In genomic region chr2:174701351-174701750, GRCm38 (mm10) we compare ENCODE assay signal across 27 mouse cellular contexts. TPM values are rescaled to one million over a fixed set of nuclear protein-coding genes. Genes with fewer than 3 reads are reported as not detected.
DNase-seq lines count a peak whose midpoint lies in the region; ATAC-seq lines count a peak whose summit lies in the region.
"Had no signal": no experiment of that assay in that cellular context is flagged by ENCODE, and none has a peak within 500 bp of the region (broad histone marks: within the 10 kb centered on the region; RNA-seq: fewer than 3 reads in every experiment).

No protein-coding gene starts in this region.

- H3K4me1 ChIP-seq in hindbrain, embryonic 14.5 days (replicated peaks; ENCODE audit: control insufficient read depth, insufficient read depth, low read length) = peaks cover 11% of the 10 kb centered on the region
- H3K4me1 ChIP-seq in hindbrain, embryonic 10.5 days (replicated peaks) = no peaks in the 10 kb centered on the region
- no peaks in the 10 kb centered on the region for H3K4me1 ChIP-seq in limb, embryonic 10.5 days
- H3K4me1 ChIP-seq: embryonic facial prominence, embryonic 15.5 days; intestine, embryonic 15.5 days; limb, embryonic 13.5 days; liver, embryonic 12.5 days; midbrain, embryonic 12.5 days had no signal

- 54% methylated on average over 8 of the region's 8 CpGs for WGBS in hindbrain, embryonic 14.5 days
- 86% methylated on average over 8 of the region's 8 CpGs for WGBS in hindbrain, embryonic 10.5 days
- 83% methylated on average over 8 of the region's 8 CpGs for WGBS in limb, embryonic 10.5 days

- H3K27ac ChIP-seq in hindbrain, embryonic 14.5 days = peak overlapping the region; percentile 11; the same call in 1 of the 2 replicates
- H3K27ac ChIP-seq in hindbrain, embryonic 10.5 days = no peak overlapping the region
- no peak overlapping the region for H3K27ac ChIP-seq in limb, embryonic 10.5 days
- H3K27ac ChIP-seq: embryonic facial prominence, embryonic 15.5 days; gastrocnemius, adult 2 months; intestine, embryonic 15.5 days; limb, embryonic 13.5 days; liver, embryonic 12.5 days; midbrain, embryonic 12.5 days had no signal

- ATAC-seq in hindbrain, embryonic 14.5 days (ENCODE audit: low FRiP score) = no peak
- ATAC-seq: intestine, embryonic 15.5 days; liver, embryonic 12.5 days had no signal

- no peak for DNase-seq in hindbrain, embryonic 14.5 days (ENCODE audit: low spot score)
- DNase-seq in hindbrain, embryonic 10.5 days (ENCODE audit: low spot score) = no peak
- DNase-seq in right cerebral cortex, adult 18-20 months = peak; percentile 16
- DNase-seq in right cerebral cortex, postnatal 10 days (ENCODE audit: low spot score in 2 of 2) = no peak
- DNase-seq in limb, embryonic 10.5 days (ENCODE audit: low spot score) = peak; percentile 8
- no peak for DNase-seq in kidney, postnatal 4 days
- DNase-seq in adrenal gland, postnatal 36 days = no peak
- DNase-seq: adrenal gland, postnatal 10 days; cerebellum, adult 9-11 months; gastrocnemius, adult 2 months; heart, postnatal 4 days; kidney, adult 9 months; kidney, postnatal 14 days; layer of hippocampus, postnatal 36 days; lung, adult 18-20 months; lung, postnatal 10 days; right cerebral cortex, postnatal 25 days; thymus, adult 18-20 months; thymus, postnatal 36 days had no signal

- H3K9me3 ChIP-seq in hindbrain, embryonic 14.5 days (ENCODE audit: control insufficient read depth, low read length) = no peaks in the 10 kb centered on the region
- H3K9me3 ChIP-seq in hindbrain, embryonic 10.5 days = no peaks in the 10 kb centered on the region
- no peaks in the 10 kb centered on the region for H3K9me3 ChIP-seq in limb, embryonic 10.5 days (replicated peaks)
- H3K9me3 ChIP-seq: embryonic facial prominence, embryonic 15.5 days; intestine, embryonic 15.5 days; limb, embryonic 13.5 days; liver, embryonic 12.5 days; midbrain, embryonic 12.5 days had no signal

- H3K9ac ChIP-seq in hindbrain, embryonic 14.5 days = no peak overlapping the region
- H3K9ac ChIP-seq: embryonic facial prominence, embryonic 15.5 days; intestine, embryonic 15.5 days; limb, embryonic 13.5 days; liver, embryonic 12.5 days; midbrain, embryonic 12.5 days had no signal

- H3K36me3 ChIP-seq in hindbrain, embryonic 14.5 days (replicated peaks; ENCODE audit: control insufficient read depth, insufficient read depth) = no peaks in the 10 kb centered on the region
- H3K36me3 ChIP-seq in hindbrain, embryonic 10.5 days = no peaks in the 10 kb centered on the region
- no peaks in the 10 kb centered on the region for H3K36me3 ChIP-seq in limb, embryonic 10.5 days
- H3K36me3 ChIP-seq: embryonic facial prominence, embryonic 15.5 days; intestine, embryonic 15.5 days; limb, embryonic 13.5 days; liver, embryonic 12.5 days; midbrain, embryonic 12.5 days had no signal

- H3K4me3 ChIP-seq in hindbrain, embryonic 14.5 days (replicated peaks; ENCODE audit: low read length) = no peak overlapping the region
- no peak overlapping the region for H3K4me3 ChIP-seq in hindbrain, embryonic 10.5 days
- no peak overlapping the region for H3K4me3 ChIP-seq in limb, embryonic 10.5 days
- H3K4me3 ChIP-seq: embryonic facial prominence, embryonic 15.5 days; gastrocnemius, adult 2 months; intestine, embryonic 15.5 days; limb, embryonic 13.5 days; liver, embryonic 12.5 days; midbrain, embryonic 12.5 days had no signal

- H3K4me2 ChIP-seq in hindbrain, embryonic 14.5 days (replicated peaks) = no peak overlapping the region
- H3K4me2 ChIP-seq: embryonic facial prominence, embryonic 15.5 days; intestine, embryonic 15.5 days; limb, embryonic 13.5 days; liver, embryonic 12.5 days; midbrain, embryonic 12.5 days had no signal

- no peaks in the 10 kb centered on the region for H3K27me3 ChIP-seq in hindbrain, embryonic 14.5 days (ENCODE audit: control insufficient read depth, insufficient read depth, low read length)
- no peaks in the 10 kb centered on the region for H3K27me3 ChIP-seq in hindbrain, embryonic 10.5 days (ENCODE audit: insufficient read depth, poor library complexity, severe bottlenecking)
- H3K27me3 ChIP-seq in limb, embryonic 10.5 days (ENCODE audit: low read depth, poor library complexity, severe bottlenecking) = no peaks in the 10 kb centered on the region
- H3K27me3 ChIP-seq: embryonic facial prominence, embryonic 15.5 days; intestine, embryonic 15.5 days; limb, embryonic 13.5 days; liver, embryonic 12.5 days; midbrain, embryonic 12.5 days had no signal

RNA-seq across cellular contexts. Expression of gene Zfp831, which starts 58.0 kb away (rescaled TPM):
- polyA plus RNA-seq in hindbrain, embryonic 14.5 days (2014; fragmentation: Nextera tagmentation; extraction: Ambion mirVana) = not detected in 2 replicates
- not detected in 2 replicates for polyA plus RNA-seq in hindbrain, embryonic 10.5 days (2016; fragmentation: Nextera tagmentation; extraction: Ambion mirVana)
- polyA plus RNA-seq in limb, embryonic 10.5 days (2016; fragmentation: Nextera tagmentation; extraction: Ambion mirVana) = not detected in 2 replicates
- total RNA-seq in adrenal gland, postnatal 36 days (2021) = under 1 TPM; 0.03 to 0.10 TPM
- total RNA-seq: gastrocnemius, adult 2 months had no signal
- polyA plus RNA-seq: C2C12 had no signal

RNA-seq across cellular contexts. Expression of gene Edn3, which starts 59.1 kb away (rescaled TPM):
- polyA plus RNA-seq in hindbrain, embryonic 14.5 days (2014; fragmentation: Nextera tagmentation; extraction: Ambion mirVana) = 6.9 and 7.9 TPM in 2 replicates
- polyA plus RNA-seq in hindbrain, embryonic 10.5 days (2016; fragmentation: Nextera tagmentation; extraction: Ambion mirVana) = 13.2 and 15.5 TPM in 2 replicates
- polyA plus RNA-seq in limb, embryonic 10.5 days (2016; fragmentation: Nextera tagmentation; extraction: Ambion mirVana) = 8.4 and 19.2 TPM in 2 replicates
- 10 to 100 TPM; 12.6 to 18.9 TPM for total RNA-seq in adrenal gland, postnatal 36 days (2021)
- total RNA-seq: common myeloid progenitor, adult 5-6 weeks; MEL had no signal
- polyA plus RNA-seq: C2C12 had no signal

Comparison
In these comparisons a context has a peak if more than half of its experiments do, and no peak if none do; other contexts are left out.
1. DNase-seq: peak in right cerebral cortex, adult 18-20 months (single experiment) and limb, embryonic 10.5 days (single experiment); none in hindbrain, embryonic 14.5 days (single experiment), hindbrain, embryonic 10.5 days (single experiment), right cerebral cortex, postnatal 10 days (0 of 2), kidney, postnatal 4 days (0 of 2) and adrenal gland, postnatal 36 days (0 of 2).